Mouse (Mus musculus): ENCODE results near the gene Fbxw22. TPM values are rescaled to one million over a fixed set of nuclear protein-coding genes. Genes with fewer than 3 reads are reported as not detected.
"Not testable (repeated sequence)": the region's sequence is repeated elsewhere in the genome, so short reads cannot be mapped to it uniquely, and the experiment has no call there.

Gene Fbxw22
- not detected in 2 replicates for polyA plus RNA-seq (2015; fragmentation: Nextera tagmentation; extraction: Ambion mirVana)

DNA sequence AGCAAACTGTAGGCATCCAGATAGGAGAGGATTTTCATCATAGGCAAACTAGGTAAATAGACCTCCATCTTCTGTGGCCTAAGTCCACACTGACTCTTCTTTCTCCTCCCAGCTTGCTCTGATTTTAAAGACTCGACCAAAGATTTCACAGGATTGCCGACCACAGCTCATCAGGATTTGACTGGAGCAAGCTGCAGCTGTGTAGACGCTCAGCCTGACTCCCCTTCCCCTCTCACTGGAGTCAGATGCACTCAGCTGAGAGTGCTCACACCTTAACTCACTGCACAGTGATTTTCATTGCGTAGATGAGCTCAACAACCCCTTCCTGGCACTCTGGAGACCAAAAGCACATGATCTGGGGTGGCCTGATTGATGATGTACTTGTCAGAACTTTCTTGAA is at the start of gene Fbxw22:
Gene Fbxw22, minus strand, starts transcription at position 101 of the 400 bp plus-strand sequence.
- not testable (repeated sequence) for H3K27me3 ChIP-seq; H3K9ac ChIP-seq; H3K36me3 ChIP-seq; H3K4me3 ChIP-seq; H3K27ac ChIP-seq (replicated peaks); H3K9me3 ChIP-seq; ATAC-seq (ENCODE audit: low FRiP score, low read depth); H3K4me1 ChIP-seq (replicated peaks); H3K4me2 ChIP-seq
- 77% methylated on average over 4 of the region's 4 CpGs for WGBS

DNA sequence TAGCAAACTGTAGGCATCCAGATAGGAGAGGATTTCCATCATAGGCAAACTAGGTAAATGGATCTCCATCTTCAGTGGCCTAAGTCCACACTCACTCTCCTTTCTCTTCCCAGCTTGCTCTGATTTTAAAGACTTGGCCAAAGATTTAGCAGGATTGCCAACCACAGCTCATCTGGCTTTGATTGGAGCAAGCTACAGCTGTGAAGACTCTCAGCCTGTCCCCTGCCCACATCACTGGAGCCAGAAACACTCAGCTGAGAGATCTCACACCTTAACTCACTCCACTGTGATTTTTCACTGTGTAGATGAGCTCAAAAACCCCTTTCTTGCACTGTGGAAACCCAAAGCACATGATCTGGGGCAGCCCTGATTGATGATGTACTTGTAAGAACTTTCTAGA is 44.9 kb upstream of the Fbxw22 start, which contains the start of gene Fbxw16:
Gene Fbxw16, minus strand, starts transcription at position 101 of the 400 bp plus-strand sequence.
- no peak within 1 kb of the TSS for H3K4me2 ChIP-seq
- no peaks in the 10 kb centered on the region for H3K4me1 ChIP-seq (replicated peaks)
- H3K36me3 ChIP-seq = no peaks in the 10 kb centered on the region

DNA sequence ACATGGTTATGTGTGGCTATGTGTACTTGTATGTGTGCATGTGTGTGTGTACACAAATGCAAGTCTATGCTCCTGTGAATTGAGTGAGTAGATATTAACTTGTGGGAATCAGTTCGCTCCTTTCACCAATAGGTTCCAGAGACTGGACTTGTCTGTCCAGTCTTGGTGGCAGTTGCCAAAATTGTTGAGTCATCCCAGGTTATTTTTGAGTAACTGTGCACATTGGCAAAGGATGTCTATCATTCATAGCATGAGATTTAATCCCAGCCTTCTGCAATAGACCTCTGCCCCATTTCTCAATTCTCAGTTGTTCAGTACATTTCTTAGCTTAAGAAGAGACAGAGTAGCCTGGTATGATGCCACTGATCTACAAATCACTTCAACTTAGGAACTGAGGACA is 28.9 kb upstream of the Fbxw22 start:
- Histone ChIP-seq H3K9me3 (no peaks in the 10 kb centered on the region), H3K27me3 (no peaks in the 10 kb centered on the region), H3K9ac (no peak overlapping the region), H3K27ac (replicated peaks) (no peak overlapping the region), H3K36me3 (no peaks in the 10 kb centered on the region), H3K4me1 (replicated peaks) (no peaks in the 10 kb centered on the region), H3K4me2 (no peak overlapping the region), H3K4me3 (no peak overlapping the region)
- 89% methylated on average over 1 of the region's 1 CpGs for WGBS
- ATAC-seq (ENCODE audit: low FRiP score, low read depth) = no peak

More for the DNA sequence above, 44.9 kb upstream of the Fbxw22 start, which contains the start of gene Fbxw16:
- ATAC-seq (ENCODE audit: low FRiP score, low read depth) = no peak
- no peak within 1 kb of the TSS for H3K27ac ChIP-seq (replicated peaks)
- H3K9ac ChIP-seq = no peak within 1 kb of the TSS
- no peaks in the 10 kb centered on the region for H3K9me3 ChIP-seq
- no peaks in the 10 kb centered on the region for H3K27me3 ChIP-seq
- no peak within 1 kb of the TSS for H3K4me3 ChIP-seq

- H3K9ac ChIP-seq; H3K36me3 ChIP-seq; ATAC-seq (ENCODE audit: low FRiP score, low read depth); H3K27ac ChIP-seq (replicated peaks); H3K27me3 ChIP-seq; H3K4me2 ChIP-seq; H3K9me3 ChIP-seq; H3K4me3 ChIP-seq; H3K4me1 ChIP-seq (replicated peaks): not testable (repeated sequence)
- no CpG with 5 or more reads among the region's 1 CpGs for WGBS
These were observed 64.5 kb downstream of the Fbxw22 start, which contains the start of gene Fbxw28 for GRCm38 (mm10) chr9:109339559-109339958. Fbxw28 (minus strand) TSS chr9:109339659.

Other genes with a start within 250 kb of the Fbxw22 start
- gene Fbxw21, start 242.3 kb downstream of the Fbxw22 start, polyA plus RNA-seq (2015; fragmentation: Nextera tagmentation; extraction: Ambion mirVana) = not detected in 2 replicates
- not detected in 2 replicates for gene Fbxw13, start 208.3 kb downstream of the Fbxw22 start, polyA plus RNA-seq (2015; fragmentation: Nextera tagmentation; extraction: Ambion mirVana)
- not detected in 2 replicates for gene Fbxw20, start 169.5 kb downstream of the Fbxw22 start, polyA plus RNA-seq (2015; fragmentation: Nextera tagmentation; extraction: Ambion mirVana)
- not detected in 2 replicates for gene Fbxw14, start 116.6 kb downstream of the Fbxw22 start, polyA plus RNA-seq (2015; fragmentation: Nextera tagmentation; extraction: Ambion mirVana)
- 0.12 TPM in 1 of 2 replicates, not detected in the other for gene Fbxw28, start 64.6 kb downstream of the Fbxw22 start, polyA plus RNA-seq (2015; fragmentation: Nextera tagmentation; extraction: Ambion mirVana)
- not detected in 2 replicates for gene Fbxw16, start 44.8 kb upstream of the Fbxw22 start, polyA plus RNA-seq (2015; fragmentation: Nextera tagmentation; extraction: Ambion mirVana)
- gene Fbxw19, start 91.6 kb upstream of the Fbxw22 start, polyA plus RNA-seq (2015; fragmentation: Nextera tagmentation; extraction: Ambion mirVana) = not detected in 2 replicates
- 0.10 and 0.14 TPM in 2 replicates for gene Fbxw15, start 164.0 kb upstream of the Fbxw22 start, polyA plus RNA-seq (2015; fragmentation: Nextera tagmentation; extraction: Ambion mirVana)
- gene Fbxw24, start 221.8 kb upstream of the Fbxw22 start, polyA plus RNA-seq (2015; fragmentation: Nextera tagmentation; extraction: Ambion mirVana) = 0.14 TPM in 1 of 2 replicates, not detected in the other